Mouse (Mus musculus) lung, embryonic 15.5 days (tissue): Measurements from ENCODE around the gene Krba1. TPM values are rescaled to one million over a fixed set of nuclear protein-coding genes. Genes with fewer than 3 reads are reported as not detected.

Experiments
- ATAC-seq: fragments of 200-750 bp; cut with Nextera tagmentation; 2 replicates; pipeline ENCODE4 v1.8.0; 2017; ENCODE audit warnings: moderate number of reproducible peaks, borderline replicate concordance; ENCODE audit not compliant: low FRiP score, low TSS enrichment; ENCODE audit errors: extremely low read depth
- H3K27ac ChIP-seq: fragments of 300-500 bp; sonication (generic); 2 replicates; pipeline ENCODE4 v1.5.1; 2015; ENCODE audit warnings: moderate library complexity, mild to moderate bottlenecking, inconsistent platforms
- H3K27me3 ChIP-seq: fragments of 300-500 bp; sonication (generic); 2 replicates; pipeline ENCODE4 v1.6.1; 2015; ENCODE audit warnings: inconsistent platforms
- H3K36me3 ChIP-seq: fragments of 300-500 bp; sonication (generic); 2 replicates; pipeline ENCODE4 v1.6.1; 2015; ENCODE audit warnings: inconsistent platforms
- H3K4me1 ChIP-seq: fragments of 300-500 bp; sonication (generic); 2 replicates; pipeline ENCODE4 v1.6.1; 2015; ENCODE audit warnings: inconsistent platforms
- H3K4me2 ChIP-seq: fragments of 300-500 bp; sonication (generic); 2 replicates; pipeline ENCODE4 v1.6.1; 2015; ENCODE audit warnings: inconsistent platforms, mild to moderate bottlenecking, moderate library complexity
- H3K4me3 ChIP-seq: fragments of 300-500 bp; sonication (generic); 2 replicates; pipeline ENCODE4 v1.5.1; 2015; ENCODE audit warnings: mild to moderate bottlenecking, inconsistent platforms
- H3K9ac ChIP-seq: fragments of 300-500 bp; sonication (generic); 2 replicates; pipeline ENCODE4 v1.6.1; 2015; ENCODE audit warnings: inconsistent platforms
- H3K9me3 ChIP-seq: fragments of 300-500 bp; sonication (generic); 2 replicates; pipeline ENCODE4 v1.6.1; 2016; ENCODE audit warnings: inconsistent platforms
- WGBS: fragments of 180-500 bp; shearing (Covaris S2); methylation state at CpG from one replicate; pipeline ENCODE4 v1.1.7; 2015; 5-methylcytosine and 5-hydroxymethylcytosine counted together
- polyA plus RNA-seq: library from polyadenylated mRNA; unstranded; fragments of >200 nt; fragmentation: Nextera tagmentation; extraction: Ambion mirVana; gene quantifications from 2 replicates; pipeline ENCODE4 v1.2.1, GENCODE M21; 2015

Gene Krba1
- polyA plus RNA-seq, 1 experiment from 2014 or later = 19.8 TPM

DNA sequence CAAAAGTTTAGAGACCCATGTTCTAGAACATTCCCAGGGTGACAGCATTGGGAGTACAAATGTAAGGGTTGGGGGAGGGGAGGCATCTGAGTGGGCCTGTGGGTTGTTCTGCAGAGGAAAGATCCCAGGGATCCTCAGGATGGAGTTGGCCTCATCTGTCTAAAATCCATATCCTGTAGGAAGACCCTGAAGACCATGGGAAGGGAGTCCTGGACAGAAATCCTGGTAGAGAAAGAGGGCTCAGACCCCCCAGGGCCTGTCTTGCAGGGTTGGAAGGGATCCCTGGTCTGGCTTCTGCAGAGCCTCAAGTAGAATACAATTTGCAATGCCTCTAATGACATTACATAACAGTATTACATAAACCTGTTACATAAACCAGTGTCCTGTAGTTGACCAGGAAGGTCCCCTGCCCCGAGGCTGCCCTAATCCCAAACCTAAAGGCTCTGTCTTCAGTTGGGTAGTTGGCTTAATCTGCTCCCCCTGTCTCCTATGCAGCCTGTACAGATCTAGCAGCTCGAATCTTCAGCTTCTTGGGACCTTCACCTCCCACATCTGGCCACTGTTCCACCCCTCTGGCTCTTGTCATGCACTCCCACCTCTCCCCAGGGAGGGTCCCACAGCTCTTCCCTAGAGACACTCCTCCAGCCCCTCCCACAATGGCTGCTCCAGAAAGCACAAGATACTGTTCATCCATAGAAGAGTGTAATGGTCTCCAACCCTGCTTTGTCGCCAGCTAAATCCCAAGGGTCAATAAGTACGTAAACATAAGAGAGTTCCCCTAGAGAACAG, 33.6 kb downstream of the Krba1 start:
- no peaks in the 10 kb centered on the region for H3K27me3 ChIP-seq
- no peak for ATAC-seq
- WGBS = 46% methylated on average over 4 of the region's 4 CpGs

DNA sequence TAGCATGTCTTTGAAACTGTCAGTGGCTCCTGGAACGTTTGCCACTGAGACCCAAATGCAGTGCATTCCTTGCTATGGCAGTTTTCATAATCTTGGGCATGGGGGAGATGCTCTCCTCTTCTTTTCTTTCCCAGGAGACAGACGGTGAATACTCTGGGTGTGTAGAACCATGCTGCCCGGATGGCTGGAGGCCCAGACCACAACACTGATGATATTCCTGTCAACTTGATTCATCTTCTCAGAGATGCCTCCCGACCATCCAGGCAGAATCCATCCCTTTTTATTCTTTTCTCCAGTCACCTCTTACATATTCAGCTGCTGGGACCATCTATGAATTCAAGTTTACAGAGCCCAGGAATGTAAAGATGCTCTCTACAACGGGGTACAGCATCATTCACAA, 35.4 kb downstream of the Krba1 start:
- H3K9me3 ChIP-seq = no peaks in the 10 kb centered on the region
- no peak overlapping the region for H3K4me3 ChIP-seq
- no peaks in the 10 kb centered on the region for H3K36me3 ChIP-seq
- H3K4me1 ChIP-seq = peaks cover 32% of the 10 kb centered on the region
- H3K27ac ChIP-seq = no peak overlapping the region
- ATAC-seq = no peak
- WGBS = 67% methylated on average over 5 of the region's 5 CpGs
- no peaks in the 10 kb centered on the region for H3K27me3 ChIP-seq
- no peak overlapping the region for H3K4me2 ChIP-seq
- H3K9ac ChIP-seq = no peak overlapping the region

More for the DNA sequence above, 33.6 kb downstream of the Krba1 start:
- Histone ChIP-seq H3K9ac (no peak overlapping the region), H3K4me1 (peaks cover 15% of the 10 kb centered on the region), H3K27ac (no peak overlapping the region), H3K4me2 (no peak overlapping the region), H3K9me3 (no peaks in the 10 kb centered on the region), H3K4me3 (no peak overlapping the region), H3K36me3 (no peaks in the 10 kb centered on the region)

DNA sequence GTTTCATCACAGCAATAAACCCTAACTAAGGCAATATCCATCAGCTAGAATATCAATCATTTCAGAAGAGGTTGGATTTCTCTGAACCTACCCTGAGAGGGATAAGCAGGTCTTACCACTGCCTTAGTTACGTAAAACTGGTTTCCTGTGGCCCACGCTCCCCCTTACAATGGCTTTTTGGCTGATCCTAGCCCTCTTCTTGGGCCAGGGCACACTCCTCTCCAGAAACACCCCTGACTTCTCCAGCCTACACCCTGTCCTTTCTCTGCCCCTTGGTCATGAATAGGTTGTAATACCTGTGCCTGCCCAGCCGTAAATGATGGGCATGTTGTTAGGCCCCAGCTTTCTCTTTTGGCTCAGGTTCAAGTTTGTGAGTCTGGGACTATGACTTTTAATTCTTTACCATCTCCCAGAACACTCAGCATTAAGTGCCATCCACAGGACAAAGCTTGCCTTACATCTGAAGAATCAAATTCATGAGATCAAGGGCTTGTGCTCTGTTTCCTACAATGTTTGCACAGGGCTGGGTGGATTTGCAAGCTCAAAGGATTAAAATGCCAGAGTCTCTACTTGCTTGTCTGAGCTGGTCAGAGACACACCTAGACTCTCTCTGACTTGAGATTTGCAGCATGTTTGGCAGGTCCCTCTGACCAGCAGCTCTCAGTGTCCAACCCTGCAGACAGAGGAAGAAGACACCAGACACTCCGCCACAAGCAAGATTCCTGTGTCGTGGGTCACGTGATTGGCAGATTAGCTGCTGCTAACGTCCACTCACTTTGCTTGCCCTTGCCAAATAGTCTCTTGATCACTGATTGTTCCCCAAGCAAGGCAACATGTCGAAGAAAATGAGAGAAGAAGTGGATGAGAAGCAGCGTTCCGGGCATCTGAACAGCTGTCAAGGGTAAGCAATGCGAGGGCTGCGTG, 37.8 kb downstream of the Krba1 start:
- peak overlapping the region; percentile 59 for H3K27ac ChIP-seq
- H3K27me3 ChIP-seq = no peaks in the 10 kb centered on the region
- peaks cover 44% of the 10 kb centered on the region for H3K4me1 ChIP-seq
- peaks cover 16% of the 10 kb centered on the region for H3K36me3 ChIP-seq
- no peaks in the 10 kb centered on the region for H3K9me3 ChIP-seq
- no peak overlapping the region for H3K9ac ChIP-seq
- no peak overlapping the region; the same call in 1 of the 2 replicates for H3K4me2 ChIP-seq
- H3K4me3 ChIP-seq = no peak overlapping the region
- ATAC-seq = peak; percentile 39; the same call in 1 of the 2 replicates
- 24% methylated on average over 12 of the region's 12 CpGs for WGBS

DNA sequence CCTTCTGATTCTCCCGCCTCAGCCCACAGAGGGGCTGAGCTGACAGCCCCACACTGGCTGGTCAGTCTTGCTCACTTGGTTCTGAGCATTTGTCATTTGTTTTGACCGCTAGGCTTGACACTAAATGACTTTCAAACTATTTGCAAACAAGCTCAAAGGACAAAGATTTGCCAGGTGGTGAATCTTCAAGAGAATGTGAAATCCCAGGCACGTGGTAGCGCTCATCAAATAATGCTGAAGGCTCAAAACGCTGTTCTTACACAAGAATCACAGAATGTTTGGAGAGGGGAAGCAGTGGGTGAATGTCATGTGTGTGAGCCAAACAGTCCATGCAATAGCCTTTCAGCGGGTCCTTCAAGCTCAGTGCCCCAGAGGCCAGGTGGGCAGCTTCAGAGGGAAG, 39.3 kb downstream of the Krba1 start:
- Histone ChIP-seq H3K4me2 (no peak overlapping the region), H3K9me3 (no peaks in the 10 kb centered on the region), H3K27ac (no peak overlapping the region; the same call in 1 of the 2 replicates), H3K4me1 (peaks cover 52% of the 10 kb centered on the region), H3K9ac (no peak overlapping the region), H3K27me3 (no peaks in the 10 kb centered on the region), H3K36me3 (peaks cover 31% of the 10 kb centered on the region), H3K4me3 (no peak overlapping the region)
- ATAC-seq = no peak
- 52% methylated on average over 6 of the region's 6 CpGs for WGBS

DNA sequence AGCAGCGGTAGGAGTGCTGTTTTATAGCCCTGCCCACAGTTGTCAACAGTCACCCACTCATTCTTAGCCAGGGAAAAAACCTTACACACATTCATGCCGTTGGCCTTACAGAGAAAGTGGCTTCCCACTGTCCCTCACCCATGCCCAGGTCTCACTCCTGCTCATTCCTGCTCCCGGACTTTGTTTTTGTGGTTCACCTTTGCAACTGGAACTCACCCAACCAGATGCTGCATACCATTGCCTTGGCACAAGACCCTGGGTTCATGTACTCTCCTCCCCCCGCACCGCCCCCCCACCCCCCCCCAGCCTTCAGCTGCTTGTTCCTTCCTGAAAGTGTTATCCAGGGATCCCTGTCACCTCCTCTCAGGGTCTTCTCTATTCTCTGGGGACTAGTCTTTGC, 39.7 kb downstream of the Krba1 start:
- ATAC-seq = no peak
- Histone ChIP-seq H3K36me3 (peaks cover 31% of the 10 kb centered on the region), H3K27ac (no peak overlapping the region; the same call in 1 of the 2 replicates), H3K4me2 (no peak overlapping the region), H3K4me3 (no peak overlapping the region), H3K9ac (no peak overlapping the region), H3K27me3 (no peaks in the 10 kb centered on the region), H3K4me1 (peaks cover 55% of the 10 kb centered on the region), H3K9me3 (no peaks in the 10 kb centered on the region)
- 23% methylated on average over 5 of the region's 5 CpGs for WGBS

DNA sequence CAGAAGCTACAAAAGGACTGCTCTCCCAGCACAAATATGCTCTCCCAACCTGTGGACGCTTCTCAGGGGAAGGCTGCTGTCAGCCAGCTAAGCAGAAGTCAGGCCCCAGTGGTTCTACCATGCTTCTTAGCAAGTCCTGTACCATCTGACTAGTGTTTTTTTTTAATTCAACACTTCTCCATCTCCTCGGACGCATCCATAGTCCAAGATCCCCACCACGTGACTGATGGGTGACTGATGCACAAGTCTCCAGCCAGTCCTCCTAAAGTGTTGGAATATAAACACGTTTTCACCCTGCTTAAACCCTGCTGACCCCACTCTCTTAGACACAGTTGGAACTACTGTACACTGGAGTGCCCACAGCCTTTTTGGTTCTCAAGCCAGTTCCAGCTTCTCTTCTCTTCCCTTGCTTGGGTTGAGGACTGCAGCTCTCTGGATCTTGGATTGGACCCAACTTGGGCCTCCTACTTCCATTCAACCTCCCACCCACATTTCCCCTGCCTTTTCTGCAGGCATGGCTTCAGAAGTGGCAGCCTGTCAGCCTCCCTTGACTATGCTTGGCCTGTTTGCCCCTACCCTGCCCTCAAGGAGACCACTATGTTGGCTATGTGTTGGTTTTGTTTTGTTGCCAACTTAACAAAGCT, 40.4 kb downstream of the Krba1 start:
- Histone ChIP-seq H3K4me1 (peaks cover 58% of the 10 kb centered on the region), H3K27ac (no peak overlapping the region), H3K9ac (no peak overlapping the region), H3K9me3 (no peaks in the 10 kb centered on the region), H3K36me3 (peaks cover 34% of the 10 kb centered on the region), H3K27me3 (no peaks in the 10 kb centered on the region), H3K4me3 (no peak overlapping the region), H3K4me2 (no peak overlapping the region)
- no peak for ATAC-seq
- 52% methylated on average over 5 of the region's 5 CpGs for WGBS

DNA sequence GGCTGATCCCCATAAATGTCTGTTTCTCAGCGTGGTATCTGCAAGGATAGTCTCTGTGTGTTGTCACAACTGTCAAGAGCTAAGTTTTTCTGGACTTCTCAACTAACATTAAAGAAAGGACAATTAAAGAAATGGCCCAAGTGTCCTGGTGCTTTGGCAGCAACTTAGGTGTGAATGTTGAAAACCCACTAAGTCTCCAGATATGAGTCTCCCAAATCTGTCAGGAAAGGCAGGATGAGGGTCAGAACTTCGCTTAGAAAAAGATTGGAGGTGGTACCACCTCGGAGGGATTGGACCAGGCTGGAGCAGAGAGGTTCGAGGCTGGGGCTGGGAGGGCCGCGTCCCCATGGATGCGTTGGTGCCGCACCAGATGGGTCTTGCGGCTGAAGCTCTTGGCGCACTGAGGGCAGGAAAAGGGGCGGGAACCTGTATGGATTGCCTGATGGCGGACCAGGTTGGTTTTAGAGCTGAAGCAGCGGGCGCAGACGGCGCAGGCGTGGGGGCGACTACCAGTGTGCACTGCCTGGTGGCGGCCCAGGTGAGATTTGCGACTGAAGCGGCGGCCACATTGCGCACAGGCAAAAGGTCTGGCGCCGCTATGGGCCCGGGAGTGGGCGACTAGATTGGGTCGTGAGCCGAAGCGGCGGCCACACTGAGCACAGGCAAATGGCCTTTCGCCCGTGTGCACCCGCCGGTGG, 42.4 kb downstream of the Krba1 start:
- WGBS = 72% methylated on average over 32 of the region's 35 CpGs
- H3K27ac ChIP-seq = no peak overlapping the region
- no peaks in the 10 kb centered on the region for H3K27me3 ChIP-seq
- H3K4me2 ChIP-seq = no peak overlapping the region
- no peaks in the 10 kb centered on the region for H3K9me3 ChIP-seq
- peaks cover 59% of the 10 kb centered on the region for H3K4me1 ChIP-seq
- no peak for ATAC-seq
- H3K9ac ChIP-seq = no peak overlapping the region
- H3K36me3 ChIP-seq = peaks cover 53% of the 10 kb centered on the region
- no peak overlapping the region for H3K4me3 ChIP-seq

DNA sequence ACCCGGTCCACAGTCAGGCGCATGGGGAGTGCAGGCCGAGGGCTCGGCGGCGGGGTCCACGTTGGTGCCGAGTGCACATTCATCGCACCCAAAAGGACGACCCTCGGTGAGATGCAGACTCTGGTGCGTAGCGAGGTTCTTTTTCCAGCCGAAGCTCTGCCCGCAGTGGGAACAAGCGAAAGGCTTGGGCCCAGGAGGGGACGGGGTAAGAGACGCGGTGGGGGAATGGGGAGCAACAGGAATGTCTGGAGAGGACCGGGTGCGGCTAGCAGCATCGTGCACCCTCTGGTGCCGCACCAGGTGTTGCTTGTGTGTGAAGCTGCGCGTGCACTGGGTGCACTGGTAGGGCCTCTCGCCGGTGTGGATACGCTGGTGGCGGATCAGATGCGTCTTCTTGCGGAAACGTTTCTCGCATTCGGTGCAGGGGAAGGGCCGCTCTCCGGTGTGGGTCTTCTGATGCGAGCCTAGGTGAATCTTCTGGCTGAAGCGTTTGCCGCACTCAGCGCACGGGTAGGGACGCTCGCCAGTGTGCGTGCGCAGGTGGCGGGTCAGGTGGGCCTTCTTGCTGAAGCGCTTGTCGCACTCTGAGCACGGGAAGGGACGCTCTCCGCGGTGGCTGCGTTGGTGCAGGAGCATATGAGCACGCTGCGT, 43.2 kb downstream of the Krba1 start:
- WGBS = 54% methylated on average over 55 of the region's 55 CpGs
- no peak for ATAC-seq
- no peak overlapping the region for H3K4me2 ChIP-seq

DNA sequence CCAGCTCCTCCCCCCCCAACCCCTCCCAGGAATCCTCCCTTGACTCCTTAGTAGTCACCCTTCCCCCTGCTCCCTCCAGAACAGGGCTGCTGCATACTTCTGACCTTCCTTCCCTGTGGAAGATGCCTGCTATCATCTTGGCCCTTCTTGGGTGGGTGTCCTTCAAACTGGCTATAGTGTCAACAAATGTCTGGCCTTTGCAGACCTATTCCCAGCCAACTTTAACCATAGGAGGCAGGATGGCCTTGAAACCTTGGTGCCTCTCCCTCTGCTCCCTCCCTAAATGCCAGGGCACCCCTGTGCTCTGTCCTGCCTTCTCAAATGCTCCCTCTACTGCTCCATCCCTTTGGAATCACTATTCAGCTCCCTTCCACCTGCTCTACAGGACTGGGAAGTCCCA, 44.3 kb downstream of the Krba1 start:
- no peaks in the 10 kb centered on the region for H3K27me3 ChIP-seq
- H3K36me3 ChIP-seq = peaks cover 53% of the 10 kb centered on the region
- ATAC-seq = no peak

More for the DNA sequence above, 43.2 kb downstream of the Krba1 start:
- no peaks in the 10 kb centered on the region for H3K27me3 ChIP-seq
- no peaks in the 10 kb centered on the region for H3K9me3 ChIP-seq
- H3K9ac ChIP-seq = no peak overlapping the region
- peaks cover 53% of the 10 kb centered on the region for H3K36me3 ChIP-seq
- peaks cover 56% of the 10 kb centered on the region for H3K4me1 ChIP-seq
- H3K4me3 ChIP-seq = no peak overlapping the region
- H3K27ac ChIP-seq = no peak overlapping the region

DNA sequence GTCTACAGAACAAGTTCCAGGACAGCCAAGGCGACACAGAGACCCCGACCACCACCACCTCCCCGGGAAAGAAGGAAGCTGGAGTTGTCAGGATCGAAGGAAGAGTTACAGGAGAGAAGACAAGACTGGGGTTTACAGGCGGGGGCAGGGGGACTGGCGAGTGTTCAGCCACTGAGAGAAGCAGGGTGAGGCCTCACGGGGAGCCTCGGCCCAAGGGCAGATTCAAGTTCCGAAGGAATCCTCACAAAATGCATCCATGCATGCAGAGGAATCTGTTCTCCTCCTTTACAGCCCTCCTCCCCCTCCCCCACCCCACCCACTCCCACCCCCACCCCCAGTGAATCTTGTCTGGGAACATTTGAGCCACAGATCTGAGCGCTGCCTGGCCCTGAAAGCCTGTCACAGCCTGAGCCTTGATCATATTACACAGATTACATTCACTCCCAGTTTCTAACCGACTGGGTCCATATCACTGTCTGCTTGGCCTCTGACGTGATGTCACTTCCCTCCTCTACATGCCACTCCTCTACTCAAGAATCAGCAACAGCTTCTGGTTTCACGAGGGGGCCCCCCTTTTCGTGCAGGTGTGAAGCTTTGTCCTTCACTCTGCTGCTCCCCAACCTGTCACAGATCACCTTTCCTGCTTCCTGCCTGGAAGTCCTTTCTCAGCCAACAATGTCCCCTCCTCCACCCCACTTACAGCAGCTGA, 45.1 kb downstream of the Krba1 start:
- Histone ChIP-seq H3K27me3 (no peaks in the 10 kb centered on the region), H3K9me3 (no peaks in the 10 kb centered on the region), H3K4me3 (no peak overlapping the region), H3K4me2 (no peak overlapping the region), H3K9ac (no peak overlapping the region), H3K36me3 (peaks cover 53% of the 10 kb centered on the region), H3K27ac (no peak overlapping the region), H3K4me1 (peaks cover 41% of the 10 kb centered on the region)
- no peak for ATAC-seq
- WGBS = 42% methylated on average over 14 of the region's 14 CpGs

More for the DNA sequence above, 44.3 kb downstream of the Krba1 start:
- Histone ChIP-seq H3K27ac (no peak overlapping the region), H3K4me1 (peaks cover 49% of the 10 kb centered on the region), H3K4me3 (no peak overlapping the region), H3K9ac (no peak overlapping the region), H3K9me3 (no peaks in the 10 kb centered on the region), H3K4me2 (no peak overlapping the region)
